Mouse (Mus musculus): ENCODE data around the gene Opcml. TPM values are rescaled to one million over a fixed set of nuclear protein-coding genes. Genes with fewer than 3 reads are reported as not detected.

Gene Opcml
- polyA plus RNA-seq, 1 experiment, result 0.02 TPM

- 80% methylated on average over 4 of the region's 4 CpGs for WGBS
- no peak overlapping the region for H3K4me3 ChIP-seq (ENCODE audit: extremely low read depth, insufficient read depth, insufficient read length)
- TF ChIP-seq CTCF (IDR thresholded peaks at IDR 0.05; ENCODE audit: extremely low read depth, insufficient read depth, insufficient read length, insufficient replicate concordance) (no peak), POLR2A (IDR thresholded peaks at IDR 0.05; ENCODE audit: low read depth, low read length) (no peak)
- DNase-seq (ENCODE audit: low read depth in 1 of 2, low spot score in 2 of 2), result no peak
- H3K36me3 ChIP-seq (ENCODE audit: control insufficient read depth, insufficient read depth, low read length), result no peaks in the 10 kb centered on the region
- no peak overlapping the region for H3K27ac ChIP-seq (ENCODE audit: insufficient read depth, low read length)
- H3K4me1 ChIP-seq (ENCODE audit: control insufficient read depth, insufficient read depth, insufficient read length), result no peaks in the 10 kb centered on the region
- H3K27me3 ChIP-seq (ENCODE audit: control insufficient read depth, insufficient read depth, low read length), result no peaks in the 10 kb centered on the region
Measured at GRCm38 (mm10) chr9:28861983-28862382, 1071.4 kb downstream of the Opcml start.

GRCm38 (mm10) chr9:28867256-28867655 lies 1076.7 kb downstream of the Opcml start:
- TF ChIP-seq POLR2A (IDR thresholded peaks at IDR 0.05; ENCODE audit: low read depth, low read length) (no peak), CTCF (IDR thresholded peaks at IDR 0.05; ENCODE audit: extremely low read depth, insufficient read depth, insufficient read length, insufficient replicate concordance) (no peak)
- no peak for DNase-seq (ENCODE audit: low read depth in 1 of 2, low spot score in 2 of 2)
- WGBS, result 82% methylated on average over 3 of the region's 3 CpGs
- H3K4me3 ChIP-seq (ENCODE audit: extremely low read depth, insufficient read depth, insufficient read length), result no peak overlapping the region
- no peaks in the 10 kb centered on the region for H3K4me1 ChIP-seq (ENCODE audit: control insufficient read depth, insufficient read depth, insufficient read length)
- H3K27me3 ChIP-seq (ENCODE audit: control insufficient read depth, insufficient read depth, low read length), result no peaks in the 10 kb centered on the region
- no peak overlapping the region for H3K27ac ChIP-seq (ENCODE audit: insufficient read depth, low read length)
- H3K36me3 ChIP-seq (ENCODE audit: control insufficient read depth, insufficient read depth, low read length), result no peaks in the 10 kb centered on the region

- Histone ChIP-seq H3K27ac (ENCODE audit: insufficient read depth, low read length) (no peak overlapping the region), H3K4me3 (ENCODE audit: extremely low read depth, insufficient read depth, insufficient read length) (no peak overlapping the region), H3K27me3 (ENCODE audit: control insufficient read depth, insufficient read depth, low read length) (no peaks in the 10 kb centered on the region), H3K36me3 (ENCODE audit: control insufficient read depth, insufficient read depth, low read length) (no peaks in the 10 kb centered on the region), H3K4me1 (ENCODE audit: control insufficient read depth, insufficient read depth, insufficient read length) (no peaks in the 10 kb centered on the region)
- DNase-seq (ENCODE audit: low read depth in 1 of 2, low spot score in 2 of 2), result no peak
- TF ChIP-seq POLR2A (IDR thresholded peaks at IDR 0.05; ENCODE audit: low read depth, low read length) (no peak), CTCF (IDR thresholded peaks at IDR 0.05; ENCODE audit: extremely low read depth, insufficient read depth, insufficient read length, insufficient replicate concordance) (no peak)
- WGBS, result 38% methylated on average over 1 of the region's 1 CpGs
Measured at GRCm38 (mm10) chr9:28870478-28870877, 1079.9 kb downstream of the Opcml start.

- Histone ChIP-seq H3K4me3 (ENCODE audit: extremely low read depth, insufficient read depth, insufficient read length) (no peak overlapping the region), H3K36me3 (ENCODE audit: control insufficient read depth, insufficient read depth, low read length) (no peaks in the 10 kb centered on the region), H3K27ac (ENCODE audit: insufficient read depth, low read length) (no peak overlapping the region), H3K4me1 (ENCODE audit: control insufficient read depth, insufficient read depth, insufficient read length) (no peaks in the 10 kb centered on the region), H3K27me3 (ENCODE audit: control insufficient read depth, insufficient read depth, low read length) (no peaks in the 10 kb centered on the region)
- WGBS, result 79% methylated on average over 1 of the region's 1 CpGs
- no peak for DNase-seq (ENCODE audit: low read depth in 1 of 2, low spot score in 2 of 2)
- TF ChIP-seq CTCF (IDR thresholded peaks at IDR 0.05; ENCODE audit: extremely low read depth, insufficient read depth, insufficient read length, insufficient replicate concordance), result no peak
Measured at GRCm38 (mm10) chr9:28882566-28882965, 1092.0 kb downstream of the Opcml start.

GRCm38 (mm10) chr9:28891611-28892010 lies 1101.0 kb downstream of the Opcml start:
- no peak for TF ChIP-seq CTCF (IDR thresholded peaks at IDR 0.05; ENCODE audit: extremely low read depth, insufficient read depth, insufficient read length, insufficient replicate concordance)
- TF ChIP-seq POLR2A (IDR thresholded peaks at IDR 0.05; ENCODE audit: low read depth, low read length), result no peak
- H3K27ac ChIP-seq (ENCODE audit: insufficient read depth, low read length), result no peak overlapping the region
- no peak for DNase-seq (ENCODE audit: low read depth in 1 of 2, low spot score in 2 of 2)
- H3K4me1 ChIP-seq (ENCODE audit: control insufficient read depth, insufficient read depth, insufficient read length), result no peaks in the 10 kb centered on the region
- H3K36me3 ChIP-seq (ENCODE audit: control insufficient read depth, insufficient read depth, low read length), result no peaks in the 10 kb centered on the region
- 81% methylated on average over 8 of the region's 8 CpGs for WGBS
- H3K27me3 ChIP-seq (ENCODE audit: control insufficient read depth, insufficient read depth, low read length), result no peaks in the 10 kb centered on the region
- H3K4me3 ChIP-seq (ENCODE audit: extremely low read depth, insufficient read depth, insufficient read length), result no peak overlapping the region

- no peaks in the 10 kb centered on the region for H3K4me1 ChIP-seq (ENCODE audit: control insufficient read depth, insufficient read depth, insufficient read length)
- 83% methylated on average over 1 of the region's 1 CpGs for WGBS
- H3K27me3 ChIP-seq (ENCODE audit: control insufficient read depth, insufficient read depth, low read length), result no peaks in the 10 kb centered on the region
- TF ChIP-seq CTCF (IDR thresholded peaks at IDR 0.05; ENCODE audit: extremely low read depth, insufficient read depth, insufficient read length, insufficient replicate concordance) (no peak), POLR2A (IDR thresholded peaks at IDR 0.05; ENCODE audit: low read depth, low read length) (no peak)
- no peak for DNase-seq (ENCODE audit: low read depth in 1 of 2, low spot score in 2 of 2)
- H3K36me3 ChIP-seq (ENCODE audit: control insufficient read depth, insufficient read depth, low read length), result no peaks in the 10 kb centered on the region
- H3K27ac ChIP-seq (ENCODE audit: insufficient read depth, low read length), result no peak overlapping the region
- H3K4me3 ChIP-seq (ENCODE audit: extremely low read depth, insufficient read depth, insufficient read length), result no peak overlapping the region
Measured at GRCm38 (mm10) chr9:28903291-28903690, 1112.7 kb downstream of the Opcml start.

GRCm38 (mm10) chr9:28909738-28910137 lies 1119.2 kb downstream of the Opcml start:
- WGBS, result 73% methylated on average over 4 of the region's 4 CpGs
- Histone ChIP-seq H3K4me3 (ENCODE audit: extremely low read depth, insufficient read depth, insufficient read length) (no peak overlapping the region), H3K4me1 (ENCODE audit: control insufficient read depth, insufficient read depth, insufficient read length) (no peaks in the 10 kb centered on the region), H3K36me3 (ENCODE audit: control insufficient read depth, insufficient read depth, low read length) (no peaks in the 10 kb centered on the region), H3K27ac (ENCODE audit: insufficient read depth, low read length) (no peak overlapping the region), H3K27me3 (ENCODE audit: control insufficient read depth, insufficient read depth, low read length) (no peaks in the 10 kb centered on the region)
- TF ChIP-seq CTCF (IDR thresholded peaks at IDR 0.05; ENCODE audit: extremely low read depth, insufficient read depth, insufficient read length, insufficient replicate concordance) (no peak), POLR2A (IDR thresholded peaks at IDR 0.05; ENCODE audit: low read depth, low read length) (no peak)
- DNase-seq (ENCODE audit: low read depth in 1 of 2, low spot score in 2 of 2), result no peak

Measured in spleen, adult 2 months (tissue).